Mouse (Mus musculus) forebrain, embryonic 12.5 days (tissue): Measurements from ENCODE around the gene Sel1l. TPM values are rescaled to one million over a fixed set of nuclear protein-coding genes. Genes with fewer than 3 reads are reported as not detected.

ENCODE experiments used
- ATAC-seq: fragments of 200-750 bp; cut with Nextera tagmentation; 2 replicates; pipeline ENCODE4 v1.8.0; 2017; ENCODE audit warnings: moderate TSS enrichment; ENCODE audit not compliant: low FRiP score
- H3K27ac ChIP-seq: fragments of 300-500 bp; sonication (generic); 2 replicates; pipeline ENCODE4 v1.5.1; 2016; ENCODE audit warnings: mild to moderate bottlenecking
- H3K27me3 ChIP-seq: fragments of 300-500 bp; sonication (generic); 2 replicates; pipeline ENCODE4 v1.6.1; 2016; ENCODE audit warnings: mild to moderate bottlenecking
- H3K36me3 ChIP-seq: fragments of 300-500 bp; sonication (generic); replicated peaks from 2 replicates; pipeline ENCODE4 v1.6.1; 2016; ENCODE audit warnings: mild to moderate bottlenecking
- H3K4me1 ChIP-seq: fragments of 300-500 bp; sonication (generic); 2 replicates; pipeline ENCODE4 v1.6.1; 2016
- H3K4me2 ChIP-seq: fragments of 300-500 bp; sonication (generic); 2 replicates; pipeline ENCODE4 v1.6.1; 2016; ENCODE audit warnings: mild to moderate bottlenecking, moderate library complexity
- H3K4me3 ChIP-seq: fragments of 300-500 bp; sonication (generic); replicated peaks from 2 replicates; pipeline ENCODE4 v1.5.1; 2016; ENCODE audit warnings: mild to moderate bottlenecking
- H3K9ac ChIP-seq: fragments of 300-500 bp; sonication (generic); 2 replicates; pipeline ENCODE4 v1.6.1; 2016; ENCODE audit warnings: mild to moderate bottlenecking
- H3K9me3 ChIP-seq: fragments of 300-500 bp; sonication (generic); 2 replicates; pipeline ENCODE4 v1.6.1; 2016
- WGBS: fragments of 180-500 bp; shearing (Covaris S2); methylation state at CpG from one replicate; pipeline ENCODE4 v1.1.7; 2016; 5-methylcytosine and 5-hydroxymethylcytosine counted together
- polyA plus RNA-seq: library from polyadenylated mRNA; unstranded; fragments of >200 nt; fragmentation: Nextera tagmentation; extraction: Ambion mirVana; gene quantifications from 2 replicates; pipeline ENCODE4 v1.2.1, GENCODE M21; 2016

Sel1l gene
- polyA plus RNA-seq, 1 experiment from 2014 or later, result 69.7 TPM

DNA sequence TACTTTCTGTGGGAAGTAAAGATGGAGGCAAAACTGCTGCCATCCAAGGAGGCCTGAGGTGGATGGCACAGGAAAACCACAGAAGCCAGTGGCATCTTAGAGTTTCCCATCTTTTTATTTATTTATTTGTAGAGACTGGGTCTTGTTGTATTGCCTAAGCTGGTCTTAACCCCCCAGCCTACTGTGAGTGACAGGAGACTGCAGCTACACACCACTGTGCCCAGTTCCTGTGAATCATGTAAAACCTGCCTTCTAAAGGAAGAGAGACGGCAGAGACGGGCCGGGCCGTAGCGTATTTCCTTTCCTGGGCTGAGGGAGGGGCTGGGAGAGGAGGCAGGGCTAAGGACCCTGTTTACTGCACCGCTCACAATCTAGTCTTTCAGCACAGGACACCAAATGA, 41.2 kb downstream of the Sel1l start:
- H3K4me2 ChIP-seq, result no peak overlapping the region
- H3K27me3 ChIP-seq, result no peaks in the 10 kb centered on the region
- no peak for ATAC-seq
- H3K4me3 ChIP-seq, result no peak overlapping the region
- no peak overlapping the region for H3K9ac ChIP-seq
- H3K36me3 ChIP-seq, result peaks cover 51% of the 10 kb centered on the region
- H3K4me1 ChIP-seq, result no peaks in the 10 kb centered on the region
- no peaks in the 10 kb centered on the region for H3K9me3 ChIP-seq
- 84% methylated on average over 6 of the region's 6 CpGs for WGBS
- no peak overlapping the region for H3K27ac ChIP-seq

DNA sequence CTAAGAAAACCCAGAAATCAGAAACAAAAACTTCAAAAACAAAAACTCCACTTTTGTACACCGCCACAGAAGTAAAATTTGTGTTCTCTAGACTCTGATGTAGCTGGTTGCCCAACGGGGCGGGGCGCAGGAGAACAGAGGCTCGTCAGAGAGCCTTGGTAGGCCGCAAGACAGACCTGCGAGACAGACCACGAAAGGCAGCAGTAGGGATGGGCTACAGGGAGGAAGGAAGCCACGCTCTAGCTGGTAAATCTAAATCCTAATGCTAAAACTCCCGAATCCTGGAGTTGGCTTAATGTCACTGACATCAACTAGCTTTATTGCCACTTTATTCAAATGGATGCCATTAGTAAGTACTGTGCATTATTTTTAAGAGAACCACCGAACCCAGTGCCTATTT, 41.9 kb downstream of the Sel1l start:
- Histone ChIP-seq H3K9me3 (no peaks in the 10 kb centered on the region), H3K4me2 (no peak overlapping the region), H3K4me3 (no peak overlapping the region), H3K27me3 (no peaks in the 10 kb centered on the region), H3K36me3 (peaks cover 45% of the 10 kb centered on the region), H3K4me1 (no peaks in the 10 kb centered on the region), H3K27ac (no peak overlapping the region), H3K9ac (no peak overlapping the region)
- WGBS, result 90% methylated on average over 11 of the region's 11 CpGs
- no peak for ATAC-seq

DNA sequence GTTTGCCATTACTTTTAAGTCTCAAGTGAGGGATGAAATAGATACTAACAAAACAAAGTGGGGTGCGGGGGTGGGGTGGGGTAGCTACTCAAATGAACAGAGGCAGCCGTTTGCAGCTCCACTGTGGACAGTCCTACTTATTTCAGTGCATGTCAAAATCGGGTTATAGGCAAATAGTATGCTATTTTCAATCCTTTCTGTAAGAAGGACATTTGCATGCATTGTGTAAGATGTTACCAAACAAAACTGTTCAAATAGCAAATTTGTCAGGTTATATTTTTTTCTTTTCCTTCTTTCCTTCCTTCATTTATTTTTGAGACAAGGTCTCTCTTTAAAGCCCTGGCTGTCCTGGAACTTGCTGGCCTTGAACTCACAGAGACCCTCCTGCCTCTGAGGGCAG, 44.7 kb downstream of the Sel1l start:
- H3K4me3 ChIP-seq, result no peak overlapping the region
- H3K9ac ChIP-seq, result no peak overlapping the region
- H3K9me3 ChIP-seq, result no peaks in the 10 kb centered on the region
- H3K27me3 ChIP-seq, result no peaks in the 10 kb centered on the region; the same call in 1 of the 2 replicates
- H3K27ac ChIP-seq, result no peak overlapping the region
- no peak overlapping the region for H3K4me2 ChIP-seq
- ATAC-seq, result no peak
- WGBS, result 77% methylated on average over 3 of the region's 3 CpGs
- H3K4me1 ChIP-seq, result no peaks in the 10 kb centered on the region
- peaks cover 20% of the 10 kb centered on the region for H3K36me3 ChIP-seq

DNA sequence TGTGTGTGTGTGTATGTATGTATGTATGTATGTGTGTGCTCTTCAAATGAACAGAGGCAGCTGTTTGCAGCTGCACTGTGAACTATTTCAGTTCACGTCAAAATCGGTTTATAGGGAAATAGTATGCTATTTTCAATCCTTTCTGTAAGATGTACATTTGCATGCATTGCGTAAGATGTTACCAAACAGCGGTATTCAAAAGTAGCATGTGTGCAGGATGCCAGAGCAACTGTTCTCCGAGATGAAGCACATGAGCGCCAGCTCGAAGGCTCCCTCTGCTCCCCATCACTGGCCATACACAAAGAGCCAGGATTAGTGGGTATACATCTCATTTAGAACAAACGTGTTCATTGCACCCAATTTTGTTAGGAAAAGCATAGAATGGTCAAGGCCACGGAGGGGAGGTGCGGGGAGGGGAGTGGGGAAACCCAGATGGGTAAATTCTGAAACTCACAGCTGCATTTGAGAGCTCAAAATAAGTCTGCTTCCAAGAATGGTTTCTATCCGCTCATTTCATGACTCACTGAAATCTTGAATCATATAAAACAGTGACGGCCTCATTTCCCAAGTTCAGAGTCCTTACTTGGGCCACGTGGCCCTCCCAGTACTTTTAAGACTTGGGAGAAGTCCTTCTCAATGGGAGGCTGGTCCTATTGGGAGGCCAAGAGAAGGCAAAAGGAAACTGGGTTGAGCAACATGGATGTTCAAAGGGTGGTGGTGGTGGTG, 45.6 kb downstream of the Sel1l start:
- Histone ChIP-seq H3K4me2 (no peak overlapping the region), H3K27ac (no peak overlapping the region), H3K36me3 (peaks cover 11% of the 10 kb centered on the region; the same call in 1 of the 2 replicates), H3K9ac (no peak overlapping the region), H3K27me3 (no peaks in the 10 kb centered on the region; the same call in 1 of the 2 replicates), H3K4me1 (no peaks in the 10 kb centered on the region), H3K9me3 (no peaks in the 10 kb centered on the region), H3K4me3 (no peak overlapping the region)
- 84% methylated on average over 13 of the region's 13 CpGs for WGBS
- ATAC-seq, result no peak

- no peak overlapping the region for H3K9ac ChIP-seq
- no peaks in the 10 kb centered on the region for H3K4me1 ChIP-seq
- no peaks in the 10 kb centered on the region; the same call in 1 of the 2 replicates for H3K27me3 ChIP-seq
- H3K4me3 ChIP-seq, result no peak overlapping the region
- no peak overlapping the region for H3K27ac ChIP-seq
- peaks cover 4% of the 10 kb centered on the region; the same call in 1 of the 2 replicates for H3K36me3 ChIP-seq
- 84% methylated on average over 12 of the region's 12 CpGs for WGBS
- no peak for ATAC-seq
- no peak overlapping the region for H3K4me2 ChIP-seq
- no peaks in the 10 kb centered on the region for H3K9me3 ChIP-seq
Observed at GRCm38 (mm10) chr12:91802586-91803206, 46.3 kb downstream of the Sel1l start.

- no peaks in the 10 kb centered on the region; the same call in 1 of the 2 replicates for H3K27me3 ChIP-seq
- H3K4me2 ChIP-seq, result no peak overlapping the region
- H3K4me3 ChIP-seq, result no peak overlapping the region
- no peaks in the 10 kb centered on the region for H3K9me3 ChIP-seq
- no peaks in the 10 kb centered on the region for H3K4me1 ChIP-seq
- 68% methylated on average over 6 of the region's 6 CpGs for WGBS
- no peak overlapping the region for H3K27ac ChIP-seq
- H3K36me3 ChIP-seq, result no peaks in the 10 kb centered on the region
- H3K9ac ChIP-seq, result no peak overlapping the region
- no peak for ATAC-seq
Observed at GRCm38 (mm10) chr12:91800861-91801385, 48.0 kb downstream of the Sel1l start.

- Histone ChIP-seq H3K9me3 (no peaks in the 10 kb centered on the region), H3K27ac (no peak overlapping the region), H3K27me3 (no peaks in the 10 kb centered on the region; the same call in 1 of the 2 replicates), H3K9ac (no peak overlapping the region), H3K4me1 (no peaks in the 10 kb centered on the region), H3K4me2 (no peak overlapping the region), H3K4me3 (no peak overlapping the region), H3K36me3 (no peaks in the 10 kb centered on the region)
- no peak for ATAC-seq
- whole genome bisulfite sequencing, result 81% methylated on average over 12 of the region's 12 CpGs
Observed at GRCm38 (mm10) chr12:91799821-91800335, 49.1 kb downstream of the Sel1l start.

DNA sequence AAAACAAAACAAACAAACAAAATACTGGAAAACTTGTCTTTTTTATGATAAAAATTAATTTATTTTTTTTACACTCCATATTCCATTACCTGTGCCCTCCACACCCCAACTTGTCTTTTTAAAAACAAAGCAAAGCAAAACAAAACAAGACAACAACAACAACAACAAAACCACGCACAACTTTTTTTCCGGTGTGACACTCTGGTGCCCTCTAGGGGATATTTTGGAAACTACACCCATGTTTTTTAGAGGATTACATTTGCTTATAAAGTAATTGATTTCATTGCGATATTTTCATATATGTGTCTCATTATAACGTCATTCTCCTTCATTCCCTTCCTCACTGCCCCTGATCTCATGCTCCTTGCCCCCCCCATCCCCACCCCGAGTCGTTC, 49.6 kb downstream of the Sel1l start:
- WGBS, result 22% methylated on average over 6 of the region's 6 CpGs
- no peak for ATAC-seq
- no peaks in the 10 kb centered on the region; the same call in 1 of the 2 replicates for H3K27me3 ChIP-seq

GRCm38 (mm10) chr12:91798720-91799378, 50.1 kb downstream of the Sel1l start:
- no peak for ATAC-seq
- WGBS, result 82% methylated on average over 6 of the region's 6 CpGs

More for the DNA sequence above, 49.6 kb downstream of the Sel1l start:
- H3K9me3 ChIP-seq, result no peaks in the 10 kb centered on the region
- no peaks in the 10 kb centered on the region for H3K36me3 ChIP-seq
- no peak overlapping the region for H3K4me3 ChIP-seq
- H3K9ac ChIP-seq, result no peak overlapping the region
- H3K4me2 ChIP-seq, result no peak overlapping the region
- H3K27ac ChIP-seq, result no peak overlapping the region
- H3K4me1 ChIP-seq, result no peaks in the 10 kb centered on the region

GRCm38 (mm10) chr12:91796774-91797173, 52.2 kb downstream of the Sel1l start:
- no peaks in the 10 kb centered on the region for H3K9me3 ChIP-seq
- no peak overlapping the region for H3K4me2 ChIP-seq
- 79% methylated on average over 4 of the region's 4 CpGs for WGBS
- peaks cover 3% of the 10 kb centered on the region; the same call in 1 of the 2 replicates for H3K27me3 ChIP-seq
- no peak overlapping the region for H3K9ac ChIP-seq
- no peak overlapping the region for H3K4me3 ChIP-seq
- no peak overlapping the region for H3K27ac ChIP-seq
- ATAC-seq, result no peak
- no peaks in the 10 kb centered on the region for H3K4me1 ChIP-seq
- no peaks in the 10 kb centered on the region for H3K36me3 ChIP-seq

More at GRCm38 (mm10) chr12:91798720-91799378, 50.1 kb downstream of the Sel1l start:
- Histone ChIP-seq H3K9ac (no peak overlapping the region), H3K4me2 (no peak overlapping the region), H3K36me3 (no peaks in the 10 kb centered on the region), H3K4me3 (no peak overlapping the region), H3K27ac (no peak overlapping the region), H3K9me3 (no peaks in the 10 kb centered on the region), H3K27me3 (no peaks in the 10 kb centered on the region; the same call in 1 of the 2 replicates), H3K4me1 (no peaks in the 10 kb centered on the region)

- no peak overlapping the region for H3K9ac ChIP-seq
- no peak for ATAC-seq
- no peaks in the 10 kb centered on the region for H3K36me3 ChIP-seq
- H3K9me3 ChIP-seq, result no peaks in the 10 kb centered on the region
- WGBS, result 72% methylated on average over 8 of the region's 8 CpGs
- no peak overlapping the region for H3K27ac ChIP-seq
- no peaks in the 10 kb centered on the region for H3K4me1 ChIP-seq
- no peak overlapping the region for H3K4me2 ChIP-seq
- H3K27me3 ChIP-seq, result 0 out of 2 replicates have a peak, but pooled peaks cover 3% of the 10 kb centered on the region
- no peak overlapping the region for H3K4me3 ChIP-seq
Observed at GRCm38 (mm10) chr12:91793266-91793665, 55.7 kb downstream of the Sel1l start.

DNA sequence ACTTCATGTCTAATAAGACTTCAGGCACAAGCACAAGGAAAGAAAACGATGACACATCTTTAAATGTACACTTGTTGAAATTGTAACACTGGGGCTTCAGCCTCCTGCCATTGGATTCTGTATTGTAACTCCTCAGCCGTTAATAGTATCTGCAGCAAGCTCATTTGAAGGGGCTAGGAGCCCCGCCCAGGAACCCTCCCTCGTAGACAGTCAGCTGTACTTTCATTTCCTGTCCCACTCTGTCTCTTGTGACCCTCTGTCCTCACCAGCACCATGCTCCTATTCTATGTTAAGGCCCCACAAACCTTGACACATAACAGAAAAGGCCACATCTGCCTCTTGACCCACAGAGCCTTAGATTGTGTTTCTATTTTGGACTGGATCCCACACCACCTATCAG, 57.1 kb downstream of the Sel1l start:
- no peak overlapping the region for H3K27ac ChIP-seq
- no peaks in the 10 kb centered on the region for H3K9me3 ChIP-seq
- WGBS, result 74% methylated on average over 4 of the region's 4 CpGs
- H3K27me3 ChIP-seq, result 0 out of 2 replicates have a peak, but pooled peaks cover 3% of the 10 kb centered on the region
- H3K36me3 ChIP-seq, result no peaks in the 10 kb centered on the region
- no peak for ATAC-seq
- H3K9ac ChIP-seq, result no peak overlapping the region
- no peak overlapping the region for H3K4me3 ChIP-seq
- no peak overlapping the region for H3K4me2 ChIP-seq
- no peaks in the 10 kb centered on the region for H3K4me1 ChIP-seq
